Mouse (Mus musculus): ENCODE measurements around the gene Syn3.

- no peak for TF ChIP-seq CTCF (IDR thresholded peaks at IDR 0.05; ENCODE audit: extremely low read depth, insufficient read depth, insufficient read length, insufficient replicate concordance)
- TF ChIP-seq POLR2A (IDR thresholded peaks at IDR 0.05; ENCODE audit: low read depth, low read length): no peak
Observed at GRCm38 (mm10) chr10:86455296-86456055, 43.2 kb downstream of the Syn3 start.
